ENCODE assay signal across 20 mouse cellular contexts in the genomic region with DNA sequence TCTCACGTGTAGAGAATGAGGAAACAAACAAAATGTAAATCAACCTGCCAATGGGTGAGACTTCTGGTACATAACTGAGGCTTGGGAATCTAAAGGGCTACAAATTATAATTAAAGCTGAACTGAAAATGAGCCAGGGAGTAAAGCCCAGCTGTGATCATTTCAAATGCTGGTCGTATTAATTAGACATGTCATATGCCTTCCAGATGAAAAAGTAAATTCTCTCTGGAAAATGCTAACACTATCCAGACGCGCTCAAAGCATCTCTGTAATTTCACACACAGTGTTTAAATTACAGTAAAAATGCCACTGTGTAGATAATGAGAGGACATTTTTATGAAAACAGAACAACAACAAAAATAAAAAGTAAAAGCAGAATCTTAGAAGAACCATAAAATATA.
A peak's percentile ranks its signal among the peaks of the same experiment; 100 is the strongest.
DNase-seq lines count a peak whose midpoint lies in the region; ATAC-seq lines count a peak whose summit lies in the region.
"Had no signal": no experiment of that assay in that cellular context is flagged by ENCODE, and none has a peak within 500 bp of the region (broad histone marks: within the 10 kb centered on the region; RNA-seq: fewer than 3 reads in every experiment).

No protein-coding gene starts in this region.

- no peak overlapping the region for H3K4me3 ChIP-seq in hindbrain, embryonic 14.5 days (replicated peaks; ENCODE audit: low read length)
- no peak overlapping the region for H3K4me3 ChIP-seq in hindbrain, embryonic 11.5 days (ENCODE audit: low read depth, low read length)
- no peak overlapping the region for H3K4me3 ChIP-seq in midbrain, embryonic 14.5 days (replicated peaks; ENCODE audit: low read depth, low read length)
- no peak overlapping the region for H3K4me3 ChIP-seq in midbrain, embryonic 11.5 days (ENCODE audit: low read depth, low read length)
- no peak overlapping the region for H3K4me3 ChIP-seq in midbrain, embryonic 15.5 days
- H3K4me3 ChIP-seq: embryonic facial prominence, embryonic 12.5 days; forebrain, embryonic 13.5 days; gastrocnemius, adult 2 months; heart, embryonic 13.5 days; hindbrain, embryonic 15.5 days had no signal

- 41% methylated on average over 4 of the region's 4 CpGs for WGBS in hindbrain, embryonic 14.5 days
- WGBS in hindbrain, embryonic 11.5 days, result 76% methylated on average over 4 of the region's 4 CpGs
- 45% methylated on average over 4 of the region's 4 CpGs for WGBS in midbrain, embryonic 14.5 days
- 78% methylated on average over 4 of the region's 4 CpGs for WGBS in midbrain, embryonic 11.5 days
- WGBS in midbrain, embryonic 15.5 days, result 41% methylated on average over 4 of the region's 4 CpGs

- no peaks in the 10 kb centered on the region for H3K9me3 ChIP-seq in hindbrain, embryonic 14.5 days (ENCODE audit: control insufficient read depth, low read length)
- no peaks in the 10 kb centered on the region for H3K9me3 ChIP-seq in hindbrain, embryonic 11.5 days (ENCODE audit: control insufficient read depth, low read length)
- H3K9me3 ChIP-seq in midbrain, embryonic 14.5 days (ENCODE audit: control insufficient read depth, low read length), result no peaks in the 10 kb centered on the region
- H3K9me3 ChIP-seq in midbrain, embryonic 11.5 days (ENCODE audit: control insufficient read depth, low read length), result no peaks in the 10 kb centered on the region
- H3K9me3 ChIP-seq in midbrain, embryonic 15.5 days, result no peaks in the 10 kb centered on the region
- H3K9me3 ChIP-seq: embryonic facial prominence, embryonic 12.5 days; forebrain, embryonic 13.5 days; heart, embryonic 13.5 days; hindbrain, embryonic 15.5 days had no signal

- no peak overlapping the region for H3K9ac ChIP-seq in hindbrain, embryonic 14.5 days
- no peak overlapping the region for H3K9ac ChIP-seq in hindbrain, embryonic 11.5 days (ENCODE audit: low read depth, low read length)
- no peak overlapping the region for H3K9ac ChIP-seq in midbrain, embryonic 14.5 days (replicated peaks; ENCODE audit: low read length)
- no peak overlapping the region for H3K9ac ChIP-seq in midbrain, embryonic 11.5 days (ENCODE audit: low read length)
- no peak overlapping the region for H3K9ac ChIP-seq in midbrain, embryonic 15.5 days
- H3K9ac ChIP-seq: embryonic facial prominence, embryonic 12.5 days; forebrain, embryonic 13.5 days; heart, embryonic 13.5 days; hindbrain, embryonic 15.5 days had no signal

- 0 out of 2 replicates have a peak, but pooled peaks have one; percentile 31 for ATAC-seq in hindbrain, embryonic 14.5 days (ENCODE audit: low FRiP score)
- ATAC-seq in hindbrain, embryonic 11.5 days (ENCODE audit: low FRiP score), result no peak
- 0 out of 2 replicates have a peak, but pooled peaks have one; percentile 37 for ATAC-seq in midbrain, embryonic 14.5 days (ENCODE audit: low FRiP score, low TSS enrichment)
- no peak for ATAC-seq in midbrain, embryonic 11.5 days (ENCODE audit: low FRiP score)
- 0 out of 2 replicates have a peak, but pooled peaks have one; percentile 72 for ATAC-seq in midbrain, embryonic 15.5 days (replicated peaks)
- no peak for ATAC-seq in monocyte, adult 5-6 weeks (replicated peaks; ENCODE audit: insufficient number of reproducible peaks, low FRiP score, low TSS enrichment, poor library complexity, severe bottlenecking)
- ATAC-seq: forebrain, embryonic 13.5 days had no signal

- no peak for DNase-seq in hindbrain, embryonic 14.5 days (ENCODE audit: low spot score)
- DNase-seq in hindbrain, embryonic 11.5 days (ENCODE audit: low spot score), result no peak
- DNase-seq in midbrain, embryonic 14.5 days, result peak; percentile 34
- DNase-seq in midbrain, embryonic 11.5 days (ENCODE audit: low spot score, missing footprints), result no peak
- DNase-seq: adrenal gland, adult 8-10 months; adrenal gland, postnatal 36 days; cerebellum, adult 11 months; cerebellum, adult 8-10 months; cerebellum, postnatal 14 days; embryo, embryonic 11 days; gastrocnemius, adult 2 months; gastrocnemius, postnatal 25 days; heart, adult 11 months; heart, postnatal 36 days had no signal

- H3K27ac ChIP-seq in hindbrain, embryonic 14.5 days, result no peak overlapping the region
- no peak overlapping the region for H3K27ac ChIP-seq in hindbrain, embryonic 11.5 days (ENCODE audit: low read depth, low read length)
- H3K27ac ChIP-seq in midbrain, embryonic 14.5 days (replicated peaks; ENCODE audit: low read depth, low read length), result no peak overlapping the region
- no peak overlapping the region for H3K27ac ChIP-seq in midbrain, embryonic 11.5 days (ENCODE audit: low read depth, low read length)
- no peak overlapping the region for H3K27ac ChIP-seq in midbrain, embryonic 15.5 days
- H3K27ac ChIP-seq: embryonic facial prominence, embryonic 12.5 days; forebrain, embryonic 13.5 days; gastrocnemius, adult 2 months; heart, embryonic 13.5 days; hindbrain, embryonic 15.5 days had no signal

- no peaks in the 10 kb centered on the region for H3K36me3 ChIP-seq in hindbrain, embryonic 14.5 days (replicated peaks; ENCODE audit: control insufficient read depth, insufficient read depth)
- H3K36me3 ChIP-seq in hindbrain, embryonic 11.5 days (ENCODE audit: control insufficient read depth, insufficient read depth, low read length), result no peaks in the 10 kb centered on the region
- no peaks in the 10 kb centered on the region for H3K36me3 ChIP-seq in midbrain, embryonic 14.5 days (ENCODE audit: control insufficient read depth, insufficient read depth, low read length)
- H3K36me3 ChIP-seq in midbrain, embryonic 11.5 days (ENCODE audit: control insufficient read depth, insufficient read depth, low read length), result no peaks in the 10 kb centered on the region
- no peaks in the 10 kb centered on the region for H3K36me3 ChIP-seq in midbrain, embryonic 15.5 days (replicated peaks)
- H3K36me3 ChIP-seq: embryonic facial prominence, embryonic 12.5 days; heart, embryonic 13.5 days; hindbrain, embryonic 15.5 days had no signal

- H3K27me3 ChIP-seq in hindbrain, embryonic 14.5 days (ENCODE audit: control insufficient read depth, insufficient read depth, low read length), result no peaks in the 10 kb centered on the region
- no peaks in the 10 kb centered on the region for H3K27me3 ChIP-seq in hindbrain, embryonic 11.5 days (ENCODE audit: control insufficient read depth, insufficient read depth, low read length)
- no peaks in the 10 kb centered on the region for H3K27me3 ChIP-seq in midbrain, embryonic 14.5 days (ENCODE audit: control insufficient read depth, insufficient read depth, low read length)
- H3K27me3 ChIP-seq in midbrain, embryonic 11.5 days (ENCODE audit: control insufficient read depth, insufficient read depth, low read length), result no peaks in the 10 kb centered on the region
- no peaks in the 10 kb centered on the region for H3K27me3 ChIP-seq in midbrain, embryonic 15.5 days (replicated peaks)
- H3K27me3 ChIP-seq: embryonic facial prominence, embryonic 12.5 days; forebrain, embryonic 13.5 days; heart, embryonic 13.5 days; hindbrain, embryonic 15.5 days had no signal

- H3K4me1 ChIP-seq in hindbrain, embryonic 14.5 days (replicated peaks; ENCODE audit: control insufficient read depth, insufficient read depth, low read length), result no peaks in the 10 kb centered on the region
- H3K4me1 ChIP-seq in hindbrain, embryonic 11.5 days (replicated peaks; ENCODE audit: control insufficient read depth, insufficient read depth, low read length), result no peaks in the 10 kb centered on the region
- no peaks in the 10 kb centered on the region for H3K4me1 ChIP-seq in midbrain, embryonic 14.5 days (ENCODE audit: control insufficient read depth, insufficient read depth, low read length)
- no peaks in the 10 kb centered on the region for H3K4me1 ChIP-seq in midbrain, embryonic 11.5 days (ENCODE audit: control insufficient read depth, insufficient read depth, low read length)
- no peaks in the 10 kb centered on the region for H3K4me1 ChIP-seq in midbrain, embryonic 15.5 days
- H3K4me1 ChIP-seq: embryonic facial prominence, embryonic 12.5 days; forebrain, embryonic 13.5 days; heart, embryonic 13.5 days; hindbrain, embryonic 15.5 days had no signal

- no peak overlapping the region for H3K4me2 ChIP-seq in hindbrain, embryonic 14.5 days (replicated peaks)
- no peak overlapping the region for H3K4me2 ChIP-seq in hindbrain, embryonic 11.5 days (replicated peaks; ENCODE audit: low read depth, low read length)
- no peak overlapping the region for H3K4me2 ChIP-seq in midbrain, embryonic 14.5 days (ENCODE audit: low read length)
- no peak overlapping the region for H3K4me2 ChIP-seq in midbrain, embryonic 11.5 days
- no peak overlapping the region for H3K4me2 ChIP-seq in midbrain, embryonic 15.5 days
- H3K4me2 ChIP-seq: embryonic facial prominence, embryonic 12.5 days; forebrain, embryonic 13.5 days; heart, embryonic 13.5 days; hindbrain, embryonic 15.5 days had no signal

Comparison
In these comparisons a context has a peak if more than half of its experiments do, and no peak if none do; other contexts are left out.
1. ATAC-seq: peak in hindbrain, embryonic 14.5 days (single experiment), midbrain, embryonic 14.5 days (single experiment) and midbrain, embryonic 15.5 days (single experiment); none in hindbrain, embryonic 11.5 days (single experiment), midbrain, embryonic 11.5 days (single experiment) and monocyte, adult 5-6 weeks (single experiment).